Mouse (Mus musculus) liver, embryonic 11.5 days (tissue): ENCODE measurements around the gene Rps7. TPM values are rescaled to one million over a fixed set of nuclear protein-coding genes. Genes with fewer than 3 reads are reported as not detected.
A peak's percentile ranks its signal among the peaks of the same experiment; 100 is the strongest.

Source experiments
- ATAC-seq: fragments of 200-750 bp; cut with Nextera tagmentation; replicated peaks from 2 replicates; pipeline ENCODE4 v1.8.0; 2017; ENCODE audit warnings: moderate number of reproducible peaks, mild to moderate bottlenecking, moderate TSS enrichment, moderate library complexity; ENCODE audit not compliant: low FRiP score
- DNase-seq: peaks from one replicate; pipeline ENCODE4 v3.0.0-alpha.2; 2017; ENCODE audit warnings: low spot score
- H3K27ac ChIP-seq: fragments of 300-500 bp; sonication (generic); 2 replicates; pipeline ENCODE4 v1.5.1; 2014; ENCODE audit warnings: mild to moderate bottlenecking, low read depth, low read length, control low read depth
- H3K27me3 ChIP-seq: fragments of 300-500 bp; sonication (generic); replicated peaks from 2 replicates; pipeline ENCODE4 v1.6.1; 2014; ENCODE audit warnings: low read length, mixed read lengths; ENCODE audit not compliant: control insufficient read depth, insufficient read depth
- H3K36me3 ChIP-seq: fragments of 300-500 bp; sonication (generic); 2 replicates; pipeline ENCODE4 v1.6.1; 2014; ENCODE audit warnings: mild to moderate bottlenecking, low read length, moderate library complexity, mixed read lengths; ENCODE audit not compliant: control insufficient read depth, insufficient read depth
- H3K4me1 ChIP-seq: fragments of 300-500 bp; sonication (generic); replicated peaks from 2 replicates; pipeline ENCODE4 v1.6.1; 2014; ENCODE audit warnings: low read length, mixed read lengths; ENCODE audit not compliant: control insufficient read depth, insufficient read depth
- H3K4me2 ChIP-seq: fragments of 300-500 bp; sonication (generic); 2 replicates; pipeline ENCODE4 v1.6.1; 2014; ENCODE audit warnings: mild to moderate bottlenecking, control low read depth, moderate library complexity
- H3K4me3 ChIP-seq: fragments of 300-500 bp; sonication (generic); 2 replicates; pipeline ENCODE4 v1.5.1; 2014; ENCODE audit warnings: low read depth, low read length, control low read depth
- H3K9ac ChIP-seq: fragments of 300-500 bp; sonication (generic); 2 replicates; pipeline ENCODE4 v1.6.1; 2014; ENCODE audit warnings: low read depth, low read length, control low read depth
- H3K9me3 ChIP-seq: fragments of 300-500 bp; sonication (generic); 2 replicates; pipeline ENCODE4 v1.6.1; 2016; ENCODE audit warnings: low read length, inconsistent platforms, mixed read lengths; ENCODE audit not compliant: control insufficient read depth
- WGBS: fragments of 180-500 bp; shearing (Covaris S2); extraction: QIAGEN DNeasy Blood & Tissue Kit; methylation state at CpG from one replicate; pipeline ENCODE4 v1.1.7; 2014; 5-methylcytosine and 5-hydroxymethylcytosine counted together
- polyA plus RNA-seq: library from polyadenylated mRNA; unstranded; fragments of >200 nt; fragmentation: Nextera tagmentation; extraction: Ambion mirVana; gene quantifications from 2 replicates; pipeline ENCODE4 v1.2.1, GENCODE M21; 2014

Gene Rps7
- 1,023 and 1,028 TPM in 2 replicates for polyA plus RNA-seq

DNA sequence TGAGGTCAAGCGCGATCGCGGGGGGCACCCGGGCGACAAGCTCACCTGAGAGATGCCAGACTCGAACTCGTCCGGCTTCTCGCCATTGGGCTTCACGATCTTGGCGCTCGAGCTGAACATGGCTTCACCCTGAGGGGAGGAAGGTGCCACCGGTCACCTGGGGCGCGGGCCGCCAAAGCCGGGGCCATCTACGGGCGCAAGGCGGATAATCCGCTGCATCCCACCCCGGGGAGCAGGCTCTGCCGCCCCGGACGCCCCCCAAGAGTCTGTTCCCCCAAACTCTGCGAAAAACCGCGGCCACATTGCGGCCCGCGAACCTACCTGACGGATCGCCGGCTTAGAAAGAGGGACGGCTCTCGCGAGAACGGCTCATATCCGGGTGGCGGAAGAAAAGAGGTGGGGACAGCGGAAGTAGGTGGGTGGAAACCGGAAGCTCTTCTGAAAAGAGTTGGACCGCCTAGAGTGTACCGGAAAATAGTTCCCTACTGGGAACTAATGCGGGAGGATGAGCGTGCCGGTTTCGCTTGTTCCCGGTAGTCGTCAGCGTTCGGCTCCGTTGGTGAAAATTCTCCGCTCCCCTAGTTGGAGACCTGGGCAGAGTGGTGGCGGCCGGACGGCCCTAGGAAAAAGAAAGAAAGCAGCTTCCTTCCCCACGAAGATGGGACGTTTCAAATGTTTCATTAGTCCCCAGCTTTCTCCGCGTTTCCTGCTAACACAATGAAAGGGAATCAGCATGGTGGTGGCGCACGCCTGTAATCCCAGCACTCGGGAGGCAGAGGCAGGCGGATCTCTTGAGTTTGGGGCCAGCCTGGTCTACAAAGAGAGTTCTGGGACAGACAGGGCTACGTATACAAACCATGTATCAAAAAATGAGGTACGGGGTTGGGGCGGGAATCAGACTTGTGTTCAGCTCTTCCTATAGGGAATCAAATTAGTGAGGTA is at the start of gene Rps7:
Gene Rps7 (minus strand): TSS at position 419 of the 942 bp plus-strand sequence.
- H3K4me1 ChIP-seq, result peaks cover 23% of the 10 kb centered on the region
- peak within 1 kb of the TSS; percentile 99 for H3K9ac ChIP-seq
- DNase-seq, result peak; percentile 88

DNA sequence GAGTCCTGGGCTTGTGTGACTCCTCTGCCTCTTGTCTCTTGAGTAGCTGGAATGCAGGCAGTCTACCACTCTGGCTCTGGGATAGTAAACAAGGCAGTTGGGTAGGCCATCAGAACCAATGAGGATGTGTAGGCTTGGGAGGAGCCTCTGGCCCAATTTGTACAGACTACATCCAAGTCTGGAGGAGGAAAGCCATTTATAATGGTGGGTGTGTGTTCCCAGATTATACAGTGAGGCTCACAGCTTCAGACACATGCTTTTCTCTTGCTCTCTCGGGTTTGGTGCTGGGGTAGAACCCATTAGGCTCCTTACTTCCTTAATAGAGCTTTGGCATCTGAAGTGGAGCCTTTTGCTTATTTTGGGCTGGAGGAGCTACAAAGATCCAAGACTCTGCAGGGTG is 48.9 kb upstream of the Rps7 start:
- Histone ChIP-seq H3K4me1 (peaks cover 4% of the 10 kb centered on the region; the same call in 1 of the 2 replicates), H3K36me3 (peaks cover 13% of the 10 kb centered on the region), H3K9me3 (no peaks in the 10 kb centered on the region), H3K4me3 (no peak overlapping the region), H3K4me2 (no peak overlapping the region), H3K9ac (no peak overlapping the region), H3K27ac (no peak overlapping the region), H3K27me3 (no peaks in the 10 kb centered on the region)
- DNase-seq (no peak), ATAC-seq (no peak)
- 80% methylated on average over 1 of the region's 1 CpGs for WGBS

More for the DNA sequence above, at the start of gene Rps7:
- ATAC-seq, result peak; percentile 94
- H3K9me3 ChIP-seq, result no peaks in the 10 kb centered on the region
- H3K27me3 ChIP-seq, result no peaks in the 10 kb centered on the region
- H3K4me3 ChIP-seq, result peak within 1 kb of the TSS; percentile 95
- peak within 1 kb of the TSS; percentile 77 for H3K27ac ChIP-seq
- peaks cover 35% of the 10 kb centered on the region for H3K36me3 ChIP-seq
- peak within 1 kb of the TSS; percentile 83 for H3K4me2 ChIP-seq
- WGBS, result 3% methylated on average over 69 of the region's 69 CpGs

DNA sequence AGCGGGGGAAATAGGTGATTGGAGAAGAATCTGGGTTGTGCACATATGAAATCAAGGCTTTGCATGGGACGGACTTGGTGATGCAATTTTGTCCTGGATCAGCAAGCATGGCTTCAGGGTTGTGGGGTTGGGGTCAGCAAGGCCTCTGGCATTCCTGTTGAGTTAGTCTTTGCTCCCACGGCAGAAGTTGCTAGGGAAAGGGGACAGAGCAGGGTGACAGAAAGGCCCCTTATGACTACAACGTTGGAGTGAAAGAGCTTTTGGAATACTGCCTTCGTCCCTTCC is 40.1 kb upstream of the Rps7 start:
- 45% methylated on average over 5 of the region's 5 CpGs for WGBS
- peak; percentile 3; the same call in 1 of the 2 replicates for ATAC-seq
- no peak for DNase-seq
- Histone ChIP-seq H3K27ac (peak overlapping the region; percentile 82), H3K9ac (peak overlapping the region; percentile 80), H3K4me2 (peak overlapping the region; percentile 91), H3K4me3 (peak overlapping the region; percentile 69), H3K27me3 (no peaks in the 10 kb centered on the region), H3K9me3 (no peaks in the 10 kb centered on the region), H3K36me3 (peaks cover 13% of the 10 kb centered on the region), H3K4me1 (peaks cover 10% of the 10 kb centered on the region)

DNA sequence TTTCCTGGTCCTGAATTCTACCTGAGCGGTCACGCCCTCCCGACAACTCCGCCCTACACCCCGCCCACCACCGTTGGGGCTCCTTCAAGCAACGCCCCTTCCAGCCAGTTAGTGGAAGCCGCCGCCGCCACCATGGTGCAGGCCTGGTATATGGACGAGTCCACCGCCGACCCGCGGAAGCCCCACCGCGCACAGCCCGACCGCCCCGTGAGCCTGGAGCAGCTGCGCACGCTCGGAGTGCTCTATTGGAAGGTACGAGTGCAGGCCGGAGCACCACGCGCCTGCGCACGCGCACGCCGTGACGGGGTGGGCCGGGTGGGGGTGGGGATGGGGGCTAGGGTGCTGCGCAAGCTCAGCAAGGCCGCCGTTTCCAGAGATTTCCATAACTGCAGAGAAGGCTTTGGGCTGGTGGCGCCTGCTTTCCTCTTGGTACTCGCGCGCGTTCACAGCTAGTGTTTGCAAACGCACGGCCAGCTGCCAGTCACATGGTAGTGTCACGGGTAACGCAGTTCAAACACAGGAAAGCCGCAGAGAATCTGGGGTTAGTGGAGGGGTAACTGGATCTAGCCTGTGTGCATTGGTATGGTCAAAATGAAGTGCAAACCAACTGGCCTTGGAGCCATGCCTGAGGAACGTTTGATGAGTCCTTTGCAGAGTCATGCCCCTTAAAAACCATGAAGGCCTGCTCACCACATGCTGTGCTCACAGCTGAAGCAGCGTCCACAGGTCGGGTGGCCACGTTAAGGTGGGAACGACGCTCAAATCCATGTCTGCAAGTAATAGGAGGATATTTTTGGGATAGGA is 39.6 kb upstream of the Rps7 start, which contains the start of gene Adi1:
Gene Adi1 (plus strand): TSS at position 111 of the 804 bp plus-strand sequence.
- peak; percentile 86 for DNase-seq
- Histone ChIP-seq H3K27ac (peak within 1 kb of the TSS; percentile 82), H3K36me3 (peaks cover 8% of the 10 kb centered on the region), H3K9me3 (no peaks in the 10 kb centered on the region), H3K4me1 (peaks cover 10% of the 10 kb centered on the region), H3K4me3 (peak within 1 kb of the TSS; percentile 69), H3K27me3 (no peaks in the 10 kb centered on the region), H3K4me2 (peak within 1 kb of the TSS; percentile 91), H3K9ac (peak within 1 kb of the TSS; percentile 80)
- ATAC-seq, result peak; percentile 89
- WGBS, result 2% methylated on average over 53 of the region's 53 CpGs

DNA sequence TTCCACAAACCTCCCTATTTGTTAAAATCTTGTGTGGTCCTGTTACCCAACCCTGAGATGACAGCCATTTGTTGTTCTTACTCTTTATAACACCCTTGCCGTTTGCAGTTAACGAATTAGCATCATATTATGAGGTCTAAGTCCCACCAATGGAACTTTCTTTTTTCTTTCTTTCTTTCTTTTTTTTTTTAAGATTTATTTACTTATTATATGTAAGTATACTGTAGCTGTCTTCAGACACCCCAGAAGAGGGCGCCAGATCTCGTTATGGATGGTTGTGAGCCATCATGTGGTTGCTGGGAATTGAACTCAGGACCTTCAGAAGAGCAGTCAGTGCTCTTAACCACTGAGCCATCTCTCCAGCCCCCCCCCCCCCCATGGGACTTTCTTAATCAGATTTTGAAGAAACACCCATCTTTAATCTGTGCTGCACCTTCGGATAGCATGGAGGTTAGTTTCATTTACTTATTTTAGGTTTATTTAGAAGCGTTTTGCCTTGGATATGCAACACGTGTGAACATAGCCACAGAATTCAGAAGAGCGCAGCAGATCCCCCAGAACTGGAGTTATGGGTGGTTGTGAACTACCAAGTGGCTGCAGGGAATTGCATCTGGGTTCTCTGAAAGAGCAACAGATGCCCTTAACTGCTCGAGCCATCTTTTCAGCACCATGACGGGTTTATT is 38.4 kb upstream of the Rps7 start:
- Histone ChIP-seq H3K36me3 (peaks cover 3% of the 10 kb centered on the region), H3K4me1 (peaks cover 10% of the 10 kb centered on the region), H3K27me3 (no peaks in the 10 kb centered on the region), H3K9me3 (no peaks in the 10 kb centered on the region), H3K4me3 (no peak overlapping the region; the same call in 1 of the 2 replicates), H3K9ac (no peak overlapping the region; the same call in 1 of the 2 replicates), H3K4me2 (peak overlapping the region; percentile 91), H3K27ac (no peak overlapping the region; the same call in 1 of the 2 replicates)
- WGBS, result 78% methylated on average over 10 of the region's 10 CpGs
- ATAC-seq (no peak), DNase-seq (no peak)

DNA sequence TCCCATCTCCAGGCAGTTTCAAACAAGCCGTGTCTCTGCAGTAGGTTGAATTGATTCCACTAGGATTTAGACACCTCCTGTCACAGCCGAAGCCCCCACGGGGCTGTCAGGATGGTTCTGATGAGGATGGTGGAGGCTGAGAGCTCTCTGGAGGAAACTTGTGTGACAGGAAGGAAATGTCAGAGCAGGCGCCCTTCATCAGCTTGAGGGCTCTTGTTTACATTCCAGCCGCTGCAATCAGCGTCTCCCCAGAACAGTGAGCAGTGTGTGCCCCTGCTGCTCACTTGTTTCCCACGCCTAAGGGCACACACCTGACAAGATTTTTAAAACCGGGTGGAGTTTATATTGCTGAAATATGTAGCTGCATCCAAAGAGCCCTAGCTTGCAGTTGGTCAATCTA is 31.5 kb upstream of the Rps7 start:
- Histone ChIP-seq H3K27ac (no peak overlapping the region), H3K4me2 (no peak overlapping the region), H3K9me3 (no peaks in the 10 kb centered on the region), H3K9ac (no peak overlapping the region), H3K27me3 (no peaks in the 10 kb centered on the region), H3K4me1 (peaks cover 3% of the 10 kb centered on the region; the same call in 1 of the 2 replicates), H3K36me3 (no peaks in the 10 kb centered on the region), H3K4me3 (no peak overlapping the region)
- ATAC-seq (no peak), DNase-seq (no peak)
- 26% methylated on average over 8 of the region's 8 CpGs for WGBS

DNA sequence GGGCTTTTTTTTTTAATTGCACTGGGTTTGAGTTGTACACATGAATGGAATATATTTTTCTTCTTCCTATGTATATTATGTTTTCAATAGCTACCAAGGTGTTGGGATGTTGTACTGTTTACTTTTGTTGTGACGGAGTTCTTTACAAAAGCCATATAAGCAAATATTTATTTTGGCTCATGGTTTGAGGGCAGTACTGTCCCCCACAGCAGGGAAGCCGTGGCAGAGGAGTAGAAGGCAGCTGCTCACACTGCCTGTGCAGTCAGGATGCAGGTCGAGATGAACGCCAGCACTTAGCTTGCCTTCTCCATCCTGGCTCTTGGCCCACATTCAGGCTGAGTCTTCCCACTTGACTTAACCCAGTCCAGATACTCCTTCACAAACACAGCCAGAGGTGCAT is 31.0 kb upstream of the Rps7 start:
- no peaks in the 10 kb centered on the region for H3K36me3 ChIP-seq
- WGBS, result 63% methylated on average over 4 of the region's 4 CpGs

DNA sequence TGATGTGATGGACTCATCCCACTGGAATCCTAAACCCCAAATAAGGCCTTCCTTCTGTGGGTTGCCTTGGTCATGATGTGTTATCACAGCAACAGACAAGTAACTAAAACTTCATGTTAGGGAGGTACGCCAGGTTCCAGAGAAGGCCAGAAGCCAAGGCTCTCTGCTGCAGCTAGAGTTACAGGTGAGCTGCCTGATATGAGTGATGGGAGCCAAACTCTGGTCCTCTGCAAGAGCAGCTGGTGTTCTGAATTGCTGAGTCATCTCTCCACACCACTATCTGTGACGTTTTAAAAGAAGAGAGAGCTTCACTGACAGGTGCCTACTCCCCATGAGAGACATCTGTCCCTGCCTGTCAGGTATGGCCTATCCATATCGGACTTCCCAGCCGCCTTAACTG is 26.9 kb upstream of the Rps7 start:
- 76% methylated on average over 4 of the region's 4 CpGs for WGBS
- H3K27ac ChIP-seq, result no peak overlapping the region
- no peak overlapping the region for H3K9ac ChIP-seq
- no peak for DNase-seq
- ATAC-seq, result no peak
- peaks cover 15% of the 10 kb centered on the region; the same call in 1 of the 2 replicates for H3K36me3 ChIP-seq
- H3K4me3 ChIP-seq, result no peak overlapping the region
- H3K4me1 ChIP-seq, result peaks cover 3% of the 10 kb centered on the region; the same call in 1 of the 2 replicates
- H3K27me3 ChIP-seq, result no peaks in the 10 kb centered on the region
- H3K4me2 ChIP-seq, result no peak overlapping the region
- no peaks in the 10 kb centered on the region for H3K9me3 ChIP-seq

More for the DNA sequence above, 31.0 kb upstream of the Rps7 start:
- Histone ChIP-seq H3K27ac (no peak overlapping the region), H3K4me3 (no peak overlapping the region), H3K4me1 (peaks cover 3% of the 10 kb centered on the region; the same call in 1 of the 2 replicates), H3K4me2 (no peak overlapping the region), H3K9ac (no peak overlapping the region), H3K27me3 (no peaks in the 10 kb centered on the region), H3K9me3 (no peaks in the 10 kb centered on the region)
- DNase-seq (no peak), ATAC-seq (no peak)
